Mouse (Mus musculus) testis, adult 2 months (tissue): ENCODE results near the gene Kat2b. TPM values are rescaled to one million over a fixed set of nuclear protein-coding genes. Genes with fewer than 3 reads are reported as not detected.
"Not testable (repeated sequence)": the region's sequence is repeated elsewhere in the genome, so short reads cannot be mapped to it uniquely, and the experiment has no call there.

Source experiments
- H3K27ac ChIP-seq: fragments of 200-500 bp; 2 replicates; pipeline ENCODE4 v1.5.1; 2012; ENCODE audit warnings: low read depth, low read length; ENCODE audit not compliant: control insufficient read depth, insufficient read depth
- H3K27me3 ChIP-seq: fragments of 200-500 bp; 2 replicates; pipeline ENCODE4 v1.6.1; 2012; ENCODE audit warnings: mild to moderate bottlenecking, low read length, moderate library complexity; ENCODE audit not compliant: control insufficient read depth, insufficient read depth
- H3K36me3 ChIP-seq: fragments of 200-500 bp; 2 replicates; pipeline ENCODE4 v1.6.1; 2012; ENCODE audit warnings: mild to moderate bottlenecking, low read length; ENCODE audit not compliant: control insufficient read depth, insufficient read depth
- H3K4me1 ChIP-seq: fragments of 200-500 bp; 2 replicates; pipeline ENCODE4 v1.6.1; 2012; ENCODE audit warnings: low read length; ENCODE audit not compliant: control insufficient read depth, insufficient read depth
- H3K4me3 ChIP-seq: fragments of 200-500 bp; 2 replicates; pipeline ENCODE4 v1.5.1; 2012; ENCODE audit warnings: low read depth, mild to moderate bottlenecking, low read length, moderate library complexity, mixed read lengths; ENCODE audit not compliant: control insufficient read depth
- CTCF ChIP-seq: fragments of 200-500 bp; IDR thresholded peaks from 2 replicates; pipeline ENCODE4 v1.5.1; 2012; ENCODE audit warnings: low read depth, mild to moderate bottlenecking, inconsistent platforms, low read length, moderate library complexity; ENCODE audit not compliant: control insufficient read depth, insufficient read depth, insufficient replicate concordance
- POLR2A ChIP-seq: fragments of 200-500 bp; IDR thresholded peaks from 2 replicates; pipeline ENCODE4 v1.6.1; 2012; ENCODE audit warnings: low read depth, mild to moderate bottlenecking, inconsistent platforms, low read length, moderate library complexity; ENCODE audit not compliant: control insufficient read depth
- polyA plus RNA-seq: library from polyadenylated mRNA; depleted of rRNA; stranded (reverse); fragments of >200 nt; gene quantifications from 2 replicates; pipeline ENCODE4 v1.2.3, GENCODE M21; 2012; rRNA removed

Gene Kat2b
- polyA plus RNA-seq, 1 experiment = 14.6 TPM

- Histone ChIP-seq H3K36me3 (no peaks in the 10 kb centered on the region), H3K4me1 (peaks cover 2% of the 10 kb centered on the region; the same call in 1 of the 2 replicates), H3K4me3 (no peak overlapping the region), H3K27me3 (no peaks in the 10 kb centered on the region), H3K27ac (no peak overlapping the region)
- TF ChIP-seq CTCF (no peak), POLR2A (no peak)
Measured at GRCm38 (mm10) chr17:53714453-53714852, 147.8 kb downstream of the Kat2b start.

- H3K4me1 ChIP-seq, H3K27ac ChIP-seq, H3K4me3 ChIP-seq, H3K36me3 ChIP-seq, H3K27me3 ChIP-seq: not testable (repeated sequence)
Measured at GRCm38 (mm10) chr17:53715161-53715560, 148.5 kb downstream of the Kat2b start.

GRCm38 (mm10) chr17:53718474-53718873 is 151.8 kb downstream of the Kat2b start:
- no peak overlapping the region for H3K27ac ChIP-seq
- peak overlapping the region; percentile 63 for H3K4me3 ChIP-seq
- H3K27me3 ChIP-seq = no peaks in the 10 kb centered on the region
- no peaks in the 10 kb centered on the region for H3K36me3 ChIP-seq
- H3K4me1 ChIP-seq = peaks cover 2% of the 10 kb centered on the region; the same call in 1 of the 2 replicates
- TF ChIP-seq POLR2A (no peak), CTCF (no peak)

- not testable (repeated sequence) for H3K27me3 ChIP-seq, H3K36me3 ChIP-seq, H3K27ac ChIP-seq, H3K4me1 ChIP-seq
- peak overlapping the region; percentile 63 for H3K4me3 ChIP-seq
Measured at GRCm38 (mm10) chr17:53718916-53719315, 152.3 kb downstream of the Kat2b start.

Other genes with a start within 250 kb of the Kat2b start
- 22.5 and 22.8 TPM in 2 replicates for gene Efhb, start 103.5 kb upstream of the Kat2b start, polyA plus RNA-seq
- 4.5 and 5.4 TPM in 2 replicates for gene Rab5a, start 87.6 kb upstream of the Kat2b start, polyA plus RNA-seq
- 16.1 and 22.1 TPM in 2 replicates for gene Pp2d1, start 27.4 kb upstream of the Kat2b start, polyA plus RNA-seq
- 0.47 TPM in 2 replicates for gene Sgo1, start 122.5 kb downstream of the Kat2b start, polyA plus RNA-seq